In genomic region chr6:92063452-92063851, GRCm38 (mm10) we compare ENCODE assay signal across 18 mouse cellular contexts. TPM values are rescaled to one million over a fixed set of nuclear protein-coding genes. Genes with fewer than 3 reads are reported as not detected.
DNase-seq lines count a peak whose midpoint lies in the region; ATAC-seq lines count a peak whose summit lies in the region.
"Had no signal": no experiment of that assay in that cellular context is flagged by ENCODE, and none has a peak within 500 bp of the region (broad histone marks: within the 10 kb centered on the region; RNA-seq: fewer than 3 reads in every experiment).

No protein-coding gene starts in this region.

- H3K36me3 ChIP-seq in kidney, embryonic 14.5 days (ENCODE audit: control insufficient read depth, insufficient read depth, low read length) = no peaks in the 10 kb centered on the region
- H3K36me3 ChIP-seq in forebrain, embryonic 12.5 days (replicated peaks) = no peaks in the 10 kb centered on the region
- no peaks in the 10 kb centered on the region for H3K36me3 ChIP-seq in hindbrain, embryonic 11.5 days (ENCODE audit: control insufficient read depth, insufficient read depth, low read length)
- H3K36me3 ChIP-seq: hindbrain, embryonic 15.5 days; liver, embryonic 12.5 days had no signal

- no peak for ATAC-seq in kidney, embryonic 14.5 days (ENCODE audit: low FRiP score, low TSS enrichment)
- ATAC-seq in forebrain, embryonic 12.5 days (ENCODE audit: low FRiP score) = no peak
- ATAC-seq in hindbrain, embryonic 11.5 days (ENCODE audit: low FRiP score) = no peak
- ATAC-seq: forebrain, embryonic 13.5 days; intestine, embryonic 16.5 days; liver, embryonic 12.5 days had no signal

- DNase-seq in adrenal gland, adult 2 months = peak; percentile 62
- no peak for DNase-seq in adrenal gland, adult 18-20 months (ENCODE audit: low spot score in 2 of 2)
- DNase-seq in kidney, adult 11 months = peak; percentile 46
- DNase-seq in 416B (ENCODE audit: low read depth) = peak; percentile 79
- DNase-seq in kidney, postnatal 10 days = peak; percentile 27
- no peak for DNase-seq in hindbrain, embryonic 11.5 days (ENCODE audit: low spot score)
- DNase-seq: cerebellum, adult 11-12 months; cerebellum, postnatal 25 days; gastrocnemius, postnatal 36 days; layer of hippocampus, adult 9-11 months; thymus, postnatal 36 days had no signal

- no peak overlapping the region for H3K9ac ChIP-seq in kidney, embryonic 14.5 days (ENCODE audit: low read depth, low read length)
- no peak overlapping the region for H3K9ac ChIP-seq in forebrain, embryonic 12.5 days
- H3K9ac ChIP-seq in hindbrain, embryonic 11.5 days (ENCODE audit: low read depth, low read length) = no peak overlapping the region
- H3K9ac ChIP-seq: forebrain, embryonic 13.5 days; hindbrain, embryonic 15.5 days; liver, embryonic 12.5 days had no signal

- WGBS in kidney, embryonic 14.5 days = 71% methylated on average over 2 of the region's 2 CpGs
- 88% methylated on average over 2 of the region's 2 CpGs for WGBS in forebrain, embryonic 12.5 days
- WGBS in hindbrain, embryonic 11.5 days = 79% methylated on average over 2 of the region's 2 CpGs

- no peak overlapping the region for H3K4me2 ChIP-seq in kidney, embryonic 14.5 days (replicated peaks; ENCODE audit: low read depth, low read length)
- H3K4me2 ChIP-seq in forebrain, embryonic 12.5 days = no peak overlapping the region
- H3K4me2 ChIP-seq in hindbrain, embryonic 11.5 days (replicated peaks; ENCODE audit: low read depth, low read length) = no peak overlapping the region
- H3K4me2 ChIP-seq: forebrain, embryonic 13.5 days; hindbrain, embryonic 15.5 days; liver, embryonic 12.5 days; midbrain, embryonic 11.5 days had no signal

- no peaks in the 10 kb centered on the region for H3K9me3 ChIP-seq in kidney, embryonic 14.5 days (ENCODE audit: control insufficient read depth, low read length)
- no peaks in the 10 kb centered on the region for H3K9me3 ChIP-seq in forebrain, embryonic 12.5 days
- H3K9me3 ChIP-seq in hindbrain, embryonic 11.5 days (ENCODE audit: control insufficient read depth, low read length) = no peaks in the 10 kb centered on the region
- H3K9me3 ChIP-seq: forebrain, embryonic 13.5 days; hindbrain, embryonic 15.5 days; liver, embryonic 12.5 days had no signal

- no peak overlapping the region for H3K4me3 ChIP-seq in kidney, embryonic 14.5 days (ENCODE audit: low read length)
- no peak overlapping the region for H3K4me3 ChIP-seq in forebrain, embryonic 12.5 days (replicated peaks)
- no peak overlapping the region for H3K4me3 ChIP-seq in hindbrain, embryonic 11.5 days (ENCODE audit: low read depth, low read length)
- H3K4me3 ChIP-seq: forebrain, embryonic 13.5 days; hindbrain, embryonic 15.5 days; liver, embryonic 12.5 days had no signal

- H3K27ac ChIP-seq in kidney, embryonic 14.5 days (ENCODE audit: low read depth, low read length) = no peak overlapping the region
- H3K27ac ChIP-seq in forebrain, embryonic 12.5 days = no peak overlapping the region
- H3K27ac ChIP-seq in hindbrain, embryonic 11.5 days (ENCODE audit: low read depth, low read length) = no peak overlapping the region
- H3K27ac ChIP-seq: forebrain, embryonic 13.5 days; hindbrain, embryonic 15.5 days; liver, embryonic 12.5 days had no signal

- H3K4me1 ChIP-seq in kidney, embryonic 14.5 days (ENCODE audit: control insufficient read depth, insufficient read depth, low read length) = no peaks in the 10 kb centered on the region
- no peaks in the 10 kb centered on the region for H3K4me1 ChIP-seq in forebrain, embryonic 12.5 days
- H3K4me1 ChIP-seq in hindbrain, embryonic 11.5 days (replicated peaks; ENCODE audit: control insufficient read depth, insufficient read depth, low read length) = no peaks in the 10 kb centered on the region
- H3K4me1 ChIP-seq: hindbrain, embryonic 15.5 days; liver, embryonic 12.5 days had no signal

- no peaks in the 10 kb centered on the region for H3K27me3 ChIP-seq in kidney, embryonic 14.5 days (ENCODE audit: control insufficient read depth, insufficient read depth, low read length)
- peaks cover 8% of the 10 kb centered on the region; the same call in 1 of the 2 replicates for H3K27me3 ChIP-seq in forebrain, embryonic 12.5 days
- H3K27me3 ChIP-seq in hindbrain, embryonic 11.5 days (ENCODE audit: control insufficient read depth, insufficient read depth, low read length) = no peaks in the 10 kb centered on the region
- H3K27me3 ChIP-seq: hindbrain, embryonic 15.5 days; liver, embryonic 12.5 days had no signal

RNA-seq across cellular contexts. Expression of gene Nr2c2, which starts 27.7 kb away (rescaled TPM):
- total RNA-seq in adrenal gland, adult 2 months (2021) = 10 to 100 TPM; 32.4 to 41.1 TPM
- polyA plus RNA-seq in adrenal gland, adult 2 months (2012; rRNA removed) = 8.1 and 12.0 TPM in 2 replicates
- 10 to 100 TPM; 27.4 to 31.7 TPM for total RNA-seq in adrenal gland, adult 18-20 months (2021)
- polyA plus RNA-seq in kidney, embryonic 14.5 days (2014; fragmentation: Nextera tagmentation; extraction: Ambion mirVana) = 19.4 and 25.4 TPM in 2 replicates
- 24.0 and 36.0 TPM in 2 replicates for polyA plus RNA-seq in forebrain, embryonic 12.5 days (2016; fragmentation: Nextera tagmentation; extraction: Ambion mirVana)
- polyA plus RNA-seq in hindbrain, embryonic 11.5 days (2014; fragmentation: Nextera tagmentation; extraction: Ambion mirVana) = 22.8 and 25.8 TPM in 2 replicates

Comparison
In these comparisons a context has a peak if more than half of its experiments do, and no peak if none do; other contexts are left out.
1. DNase-seq: peak in adrenal gland, adult 2 months (single experiment), kidney, adult 11 months (single experiment), 416B (single experiment) and kidney, postnatal 10 days (single experiment); none in adrenal gland, adult 18-20 months (0 of 2) and hindbrain, embryonic 11.5 days (single experiment).